Mouse (Mus musculus): ENCODE data around the gene Iqschfp. TPM values are rescaled to one million over a fixed set of nuclear protein-coding genes. Genes with fewer than 3 reads are reported as not detected.
"Not testable (repeated sequence)": the region's sequence is repeated elsewhere in the genome, so short reads cannot be mapped to it uniquely, and the experiment has no call there.

Gene Iqschfp
- polyA plus RNA-seq, 1 experiment, result 1.1 TPM

DNA sequence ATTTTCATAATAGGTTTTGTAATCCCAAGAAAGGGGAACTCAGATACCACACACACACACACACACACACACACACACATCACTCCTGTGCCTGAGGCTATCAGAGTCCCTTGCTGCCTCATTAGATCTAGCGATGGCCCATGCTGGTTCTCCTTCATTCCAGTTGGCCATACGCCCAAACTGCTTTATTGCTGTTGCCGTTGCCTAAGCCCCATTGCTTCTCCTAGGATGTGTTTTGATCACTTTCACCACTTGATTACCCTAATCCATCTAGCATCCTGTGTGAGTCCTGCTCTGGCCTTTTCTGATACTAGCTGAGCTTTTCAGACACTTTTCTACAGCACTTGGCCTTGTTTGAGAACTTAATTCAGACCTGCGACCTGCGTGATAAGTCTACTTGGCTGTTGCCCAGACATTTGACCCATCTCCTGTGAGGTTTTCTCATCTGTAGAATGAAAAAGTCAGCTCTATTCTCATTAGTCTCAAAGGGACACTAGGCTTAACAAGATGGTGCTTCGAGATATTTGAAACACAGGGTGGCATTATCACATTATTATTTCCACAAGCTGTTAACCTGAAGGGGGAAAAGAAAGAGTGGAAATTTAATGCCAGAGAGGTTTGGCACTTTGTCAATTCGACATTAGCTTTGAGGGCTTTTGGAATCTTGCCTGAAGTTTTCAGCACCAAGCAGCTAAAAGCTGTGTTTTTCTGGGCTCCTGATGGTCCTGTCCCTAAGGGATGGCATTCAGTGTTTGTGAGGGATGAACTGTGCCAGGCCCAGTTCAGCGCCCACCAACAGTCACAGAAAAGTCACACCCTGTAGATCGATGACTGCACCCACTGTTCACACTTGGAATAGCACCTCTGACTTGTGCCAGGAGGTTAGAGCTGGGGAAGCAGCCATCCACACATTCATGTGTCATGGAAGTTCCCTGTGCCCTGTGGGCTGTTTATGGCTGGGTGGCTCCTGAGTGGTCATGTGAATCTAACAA, 179.7 kb downstream of the Iqschfp start:
- Histone ChIP-seq H3K27ac (ENCODE audit: control insufficient read depth, insufficient read depth, low read depth, low read length) (no peak overlapping the region), H3K36me3 (ENCODE audit: control insufficient read depth, insufficient read depth, low read length) (no peaks in the 10 kb centered on the region), H3K4me1 (ENCODE audit: control insufficient read depth, insufficient read depth, low read length) (no peaks in the 10 kb centered on the region), H3K4me3 (ENCODE audit: control insufficient read depth, low read depth, low read length) (no peak overlapping the region), H3K27me3 (ENCODE audit: control insufficient read depth, insufficient read depth, low read length) (no peaks in the 10 kb centered on the region)
- TF ChIP-seq CTCF (IDR thresholded peaks at IDR 0.05; ENCODE audit: control insufficient read depth, insufficient read depth, insufficient replicate concordance, low read depth, low read length) (no peak), POLR2A (IDR thresholded peaks at IDR 0.05; ENCODE audit: control insufficient read depth, low read depth, low read length) (no peak)

DNA sequence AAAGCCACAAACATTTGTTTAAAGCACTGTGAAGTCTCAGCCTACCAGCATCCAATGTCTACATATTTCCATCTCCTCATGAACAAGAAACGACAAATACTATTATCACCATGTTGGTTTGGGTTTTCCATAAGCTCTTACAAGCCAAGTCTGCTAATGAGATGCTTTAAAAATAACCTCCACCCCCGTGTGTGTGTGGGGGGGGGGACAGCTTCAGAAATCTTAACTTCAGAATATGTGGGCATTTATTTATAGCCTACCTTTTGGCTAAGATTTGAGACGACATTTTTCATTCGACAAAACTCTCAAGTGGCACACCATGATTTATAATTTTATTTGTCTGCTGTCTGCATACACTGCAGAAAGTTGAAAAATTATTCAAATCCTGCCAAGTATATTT, 185.4 kb downstream of the Iqschfp start:
- Histone ChIP-seq H3K27ac (ENCODE audit: control insufficient read depth, insufficient read depth, low read depth, low read length) (no peak overlapping the region), H3K36me3 (ENCODE audit: control insufficient read depth, insufficient read depth, low read length) (no peaks in the 10 kb centered on the region), H3K27me3 (ENCODE audit: control insufficient read depth, insufficient read depth, low read length) (no peaks in the 10 kb centered on the region), H3K4me1 (ENCODE audit: control insufficient read depth, insufficient read depth, low read length) (no peaks in the 10 kb centered on the region), H3K4me3 (ENCODE audit: control insufficient read depth, low read depth, low read length) (no peak overlapping the region)
- TF ChIP-seq CTCF (IDR thresholded peaks at IDR 0.05; ENCODE audit: control insufficient read depth, insufficient read depth, insufficient replicate concordance, low read depth, low read length) (no peak), POLR2A (IDR thresholded peaks at IDR 0.05; ENCODE audit: control insufficient read depth, low read depth, low read length) (no peak)

- H3K4me3 ChIP-seq (ENCODE audit: control insufficient read depth, low read depth, low read length), result no peak overlapping the region
- H3K4me1 ChIP-seq (ENCODE audit: control insufficient read depth, insufficient read depth, low read length), result no peaks in the 10 kb centered on the region
Observed at GRCm38 (mm10) chr3:68085024-68085423, 193.0 kb downstream of the Iqschfp start.

DNA sequence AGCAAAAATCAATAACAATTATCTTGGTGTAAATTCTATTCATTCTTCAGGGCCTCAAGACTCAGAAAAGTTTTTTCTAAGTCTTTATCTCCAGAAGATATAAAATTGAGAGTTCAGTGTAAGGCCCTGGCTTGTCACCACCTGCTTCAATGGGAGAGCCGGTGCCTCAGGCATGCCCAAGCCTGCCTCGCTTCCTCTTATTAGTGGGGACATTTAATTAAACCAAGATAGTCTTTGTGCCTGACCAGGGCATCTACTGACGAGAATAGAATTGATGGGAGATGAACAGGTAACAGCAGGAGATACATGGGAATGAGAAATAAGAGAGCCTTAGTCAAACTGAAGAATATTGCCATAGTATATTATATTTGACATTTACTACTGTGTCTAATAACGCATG, 200.1 kb downstream of the Iqschfp start:
- Histone ChIP-seq H3K27ac (ENCODE audit: control insufficient read depth, insufficient read depth, low read depth, low read length) (no peak overlapping the region), H3K4me3 (ENCODE audit: control insufficient read depth, low read depth, low read length) (no peak overlapping the region), H3K27me3 (ENCODE audit: control insufficient read depth, insufficient read depth, low read length) (no peaks in the 10 kb centered on the region)

More at GRCm38 (mm10) chr3:68085024-68085423, 193.0 kb downstream of the Iqschfp start:
- TF ChIP-seq POLR2A (IDR thresholded peaks at IDR 0.05; ENCODE audit: control insufficient read depth, low read depth, low read length), result no peak
- TF ChIP-seq CTCF (IDR thresholded peaks at IDR 0.05; ENCODE audit: control insufficient read depth, insufficient read depth, insufficient replicate concordance, low read depth, low read length), result no peak
- H3K27me3 ChIP-seq (ENCODE audit: control insufficient read depth, insufficient read depth, low read length), result no peaks in the 10 kb centered on the region
- no peak overlapping the region for H3K27ac ChIP-seq (ENCODE audit: control insufficient read depth, insufficient read depth, low read depth, low read length)
- H3K36me3 ChIP-seq (ENCODE audit: control insufficient read depth, insufficient read depth, low read length), result no peaks in the 10 kb centered on the region

DNA sequence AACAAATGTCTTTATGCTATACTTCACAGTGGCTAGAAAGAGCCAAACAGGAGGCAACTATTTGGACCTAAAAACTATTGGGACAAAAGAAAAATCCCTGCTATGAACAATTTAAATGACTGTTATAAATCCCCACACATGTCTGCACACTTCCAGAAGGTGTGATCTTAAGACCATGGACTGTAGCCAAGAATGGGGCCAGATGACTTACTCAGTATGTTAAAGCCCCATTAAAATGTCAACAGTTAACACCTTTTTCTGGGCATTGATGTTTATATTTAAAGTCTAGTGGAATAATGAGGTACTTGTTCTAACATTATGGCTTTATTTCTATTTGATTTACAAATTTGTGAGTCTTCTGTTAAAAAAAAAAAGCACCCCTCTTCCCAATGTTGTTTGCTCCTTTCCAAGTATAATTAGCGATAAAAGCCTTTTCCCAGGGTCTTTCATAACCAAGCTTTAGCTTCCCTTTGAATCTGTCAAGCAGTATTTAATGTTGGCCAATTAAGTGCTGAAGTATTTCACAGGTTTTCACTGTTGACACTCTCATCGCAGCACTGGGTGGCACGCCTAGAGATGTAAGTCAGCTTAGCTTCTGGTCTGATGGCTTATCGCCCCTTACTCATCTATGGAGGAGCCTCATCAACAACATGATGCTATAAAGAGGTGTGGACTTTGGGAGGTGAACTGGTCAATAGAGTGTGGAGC, 204.8 kb downstream of the Iqschfp start:
- H3K36me3 ChIP-seq (ENCODE audit: control insufficient read depth, insufficient read depth, low read length), result no peaks in the 10 kb centered on the region
- no peak overlapping the region for H3K27ac ChIP-seq (ENCODE audit: control insufficient read depth, insufficient read depth, low read depth, low read length)
- TF ChIP-seq POLR2A (IDR thresholded peaks at IDR 0.05; ENCODE audit: control insufficient read depth, low read depth, low read length) (no peak), CTCF (IDR thresholded peaks at IDR 0.05; ENCODE audit: control insufficient read depth, insufficient read depth, insufficient replicate concordance, low read depth, low read length) (no peak)
- no peaks in the 10 kb centered on the region for H3K27me3 ChIP-seq (ENCODE audit: control insufficient read depth, insufficient read depth, low read length)
- H3K4me1 ChIP-seq (ENCODE audit: control insufficient read depth, insufficient read depth, low read length), result no peaks in the 10 kb centered on the region
- no peak overlapping the region for H3K4me3 ChIP-seq (ENCODE audit: control insufficient read depth, low read depth, low read length)

More for the DNA sequence above, 200.1 kb downstream of the Iqschfp start:
- no peaks in the 10 kb centered on the region for H3K4me1 ChIP-seq (ENCODE audit: control insufficient read depth, insufficient read depth, low read length)
- H3K36me3 ChIP-seq (ENCODE audit: control insufficient read depth, insufficient read depth, low read length), result no peaks in the 10 kb centered on the region
- TF ChIP-seq CTCF (IDR thresholded peaks at IDR 0.05; ENCODE audit: control insufficient read depth, insufficient read depth, insufficient replicate concordance, low read depth, low read length) (no peak), POLR2A (IDR thresholded peaks at IDR 0.05; ENCODE audit: control insufficient read depth, low read depth, low read length) (no peak)

DNA sequence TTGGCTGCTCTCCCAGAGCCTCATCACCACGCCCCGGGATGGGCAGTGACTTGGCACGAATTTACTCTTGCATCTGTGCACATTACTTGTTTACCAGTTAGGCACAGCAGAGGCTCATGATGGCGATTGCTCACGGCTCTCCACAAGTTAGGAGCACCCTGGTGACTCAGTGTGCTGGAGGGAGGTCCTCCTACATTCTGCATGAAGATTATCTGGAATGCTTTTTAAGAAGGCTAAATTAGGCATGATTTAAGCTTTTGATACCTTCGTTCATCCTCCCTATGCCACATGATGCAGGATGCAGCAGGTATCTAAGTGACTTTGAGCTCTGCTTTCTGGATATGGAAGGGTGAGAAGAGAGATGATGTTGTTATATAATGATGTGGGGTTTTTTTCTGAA, 207.5 kb downstream of the Iqschfp start:
- not testable (repeated sequence) for H3K27ac ChIP-seq (ENCODE audit: control insufficient read depth, insufficient read depth, low read depth, low read length); H3K27me3 ChIP-seq (ENCODE audit: control insufficient read depth, insufficient read depth, low read length); H3K4me3 ChIP-seq (ENCODE audit: control insufficient read depth, low read depth, low read length); H3K36me3 ChIP-seq (ENCODE audit: control insufficient read depth, insufficient read depth, low read length); H3K4me1 ChIP-seq (ENCODE audit: control insufficient read depth, insufficient read depth, low read length)

DNA sequence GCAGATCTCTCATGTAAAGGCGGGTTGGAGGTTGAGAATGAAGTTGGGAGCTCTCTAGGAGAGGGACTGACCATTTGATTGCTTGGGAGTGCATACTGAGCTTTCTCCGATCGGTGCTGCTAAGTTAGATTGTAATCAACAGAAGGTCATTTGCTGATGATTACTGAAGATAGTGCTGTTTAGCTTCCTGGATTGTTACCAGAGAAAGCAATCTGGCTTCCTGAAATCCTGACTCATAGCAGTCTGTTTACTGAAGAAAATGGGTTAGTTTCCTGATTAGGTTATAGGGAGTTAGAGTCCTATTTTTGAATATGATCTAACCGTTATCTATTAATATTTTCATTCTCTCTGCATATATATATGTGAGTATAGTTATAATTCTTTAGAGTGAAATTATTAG, 209.3 kb downstream of the Iqschfp start:
- TF ChIP-seq POLR2A (IDR thresholded peaks at IDR 0.05; ENCODE audit: control insufficient read depth, low read depth, low read length) (no peak), CTCF (IDR thresholded peaks at IDR 0.05; ENCODE audit: control insufficient read depth, insufficient read depth, insufficient replicate concordance, low read depth, low read length) (no peak)
- Histone ChIP-seq H3K27me3 (ENCODE audit: control insufficient read depth, insufficient read depth, low read length) (no peaks in the 10 kb centered on the region), H3K36me3 (ENCODE audit: control insufficient read depth, insufficient read depth, low read length) (no peaks in the 10 kb centered on the region), H3K4me1 (ENCODE audit: control insufficient read depth, insufficient read depth, low read length) (no peaks in the 10 kb centered on the region), H3K4me3 (ENCODE audit: control insufficient read depth, low read depth, low read length) (no peak overlapping the region), H3K27ac (ENCODE audit: control insufficient read depth, insufficient read depth, low read depth, low read length) (no peak overlapping the region)
